Mouse (Mus musculus): ENCODE data around the gene Ppp6r3. TPM values are rescaled to one million over a fixed set of nuclear protein-coding genes. Genes with fewer than 3 reads are reported as not detected.

Ppp6r3 gene
- polyA plus RNA-seq, 1 experiment from 2014 or later: 67.7 TPM

GRCm38 (mm10) chr19:3577265-3577910 is 1.8 kb upstream of the Ppp6r3 start:
- Histone ChIP-seq H3K27ac (ENCODE audit: low read length) (no peak overlapping the region), H3K4me2 (replicated peaks; ENCODE audit: low read depth, low read length) (no peak overlapping the region), H3K4me1 (ENCODE audit: insufficient read depth, low read length) (peaks cover 23% of the 10 kb centered on the region), H3K9ac (replicated peaks; ENCODE audit: low read length) (no peak overlapping the region), H3K27me3 (ENCODE audit: insufficient read depth, low read length) (no peaks in the 10 kb centered on the region), H3K4me3 (ENCODE audit: low read length) (no peak overlapping the region), H3K36me3 (ENCODE audit: insufficient read depth, low read length) (no peaks in the 10 kb centered on the region), H3K9me3 (ENCODE audit: low read length) (no peaks in the 10 kb centered on the region)
- WGBS: 74% methylated on average over 4 of the region's 4 CpGs
- ATAC-seq (ENCODE audit: low FRiP score, low TSS enrichment): no peak

DNA sequence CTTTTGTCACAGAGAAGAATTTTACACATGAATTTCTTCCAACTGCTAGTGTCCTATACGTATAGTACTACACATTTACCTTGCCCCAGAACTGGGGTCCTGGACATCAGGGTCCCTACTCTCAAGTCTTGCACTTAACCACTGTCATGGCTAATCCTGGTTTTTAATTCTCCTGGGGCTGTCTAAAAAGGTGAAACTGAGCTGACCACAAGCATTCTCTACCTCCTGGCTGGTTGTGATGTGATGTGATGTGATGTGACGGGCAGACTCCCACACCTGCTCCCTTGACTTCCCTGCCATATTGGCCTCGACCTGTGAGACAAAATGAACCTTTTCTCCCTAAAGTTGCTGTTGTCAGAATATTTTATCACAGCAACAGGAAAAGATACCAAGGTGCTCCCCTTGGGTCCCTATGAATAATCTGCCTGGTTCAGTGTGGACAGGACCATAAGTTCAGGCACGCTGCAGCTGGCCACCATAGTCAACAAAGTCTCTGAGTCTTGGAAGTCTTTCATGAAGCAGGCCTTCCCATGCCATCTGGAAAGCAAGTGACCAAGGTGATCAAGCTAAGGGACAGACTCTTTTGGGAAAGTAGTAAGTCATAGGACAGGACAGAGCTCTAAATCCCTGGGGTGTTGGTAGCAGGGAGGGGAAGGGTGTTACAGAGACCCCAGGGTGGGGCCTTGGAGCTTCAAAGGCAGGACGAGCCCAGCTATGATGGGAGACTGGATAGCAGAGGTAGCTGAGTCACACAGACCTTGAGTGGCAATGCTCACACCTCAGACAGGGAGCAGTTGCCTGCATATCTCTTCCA is 1.1 kb upstream of the Ppp6r3 start:
- ATAC-seq (ENCODE audit: low FRiP score, low TSS enrichment): peak; percentile 1; the same call in 1 of the 2 replicates

GRCm38 (mm10) chr19:3575276-3575631 is 295 bp downstream of the Ppp6r3 start:
- Histone ChIP-seq H3K9me3 (ENCODE audit: low read length) (no peaks in the 10 kb centered on the region), H3K36me3 (ENCODE audit: insufficient read depth, low read length) (no peaks in the 10 kb centered on the region), H3K4me3 (ENCODE audit: low read length) (peak overlapping the region; percentile 89), H3K4me2 (replicated peaks; ENCODE audit: low read depth, low read length) (peak overlapping the region; percentile 64), H3K9ac (replicated peaks; ENCODE audit: low read length) (peak overlapping the region; percentile 96), H3K27me3 (ENCODE audit: insufficient read depth, low read length) (no peaks in the 10 kb centered on the region), H3K4me1 (ENCODE audit: insufficient read depth, low read length) (peaks cover 23% of the 10 kb centered on the region), H3K27ac (ENCODE audit: low read length) (peak overlapping the region; percentile 89)
- peak; percentile 39 for ATAC-seq (ENCODE audit: low FRiP score, low TSS enrichment)
- 0% methylated on average over 46 of the region's 50 CpGs for WGBS

More for the DNA sequence above, 1.1 kb upstream of the Ppp6r3 start:
- 68% methylated on average over 5 of the region's 5 CpGs for WGBS
- peak overlapping the region; percentile 92; the same call in 1 of the 2 replicates for H3K27ac ChIP-seq (ENCODE audit: low read length)
- peak overlapping the region; percentile 89 for H3K4me3 ChIP-seq (ENCODE audit: low read length)
- H3K27me3 ChIP-seq (ENCODE audit: insufficient read depth, low read length): no peaks in the 10 kb centered on the region
- peak overlapping the region; percentile 53 for H3K9ac ChIP-seq (replicated peaks; ENCODE audit: low read length)
- peaks cover 23% of the 10 kb centered on the region for H3K4me1 ChIP-seq (ENCODE audit: insufficient read depth, low read length)
- H3K9me3 ChIP-seq (ENCODE audit: low read length): no peaks in the 10 kb centered on the region
- no peaks in the 10 kb centered on the region for H3K36me3 ChIP-seq (ENCODE audit: insufficient read depth, low read length)
- peak overlapping the region; percentile 53 for H3K4me2 ChIP-seq (replicated peaks; ENCODE audit: low read depth, low read length)

- peaks cover 23% of the 10 kb centered on the region for H3K4me1 ChIP-seq (ENCODE audit: insufficient read depth, low read length)
- no peaks in the 10 kb centered on the region for H3K27me3 ChIP-seq (ENCODE audit: insufficient read depth, low read length)
- peak overlapping the region; percentile 89 for H3K27ac ChIP-seq (ENCODE audit: low read length)
- no peak for ATAC-seq (ENCODE audit: low FRiP score, low TSS enrichment)
- H3K4me2 ChIP-seq (replicated peaks; ENCODE audit: low read depth, low read length): peak overlapping the region; percentile 64
- no peaks in the 10 kb centered on the region for H3K36me3 ChIP-seq (ENCODE audit: insufficient read depth, low read length)
- H3K9ac ChIP-seq (replicated peaks; ENCODE audit: low read length): peak overlapping the region; percentile 96
- under 1% methylated on average over 9 of the region's 9 CpGs for WGBS
- no peaks in the 10 kb centered on the region for H3K9me3 ChIP-seq (ENCODE audit: low read length)
- H3K4me3 ChIP-seq (ENCODE audit: low read length): peak overlapping the region; percentile 89
Measured at GRCm38 (mm10) chr19:3574593-3575094, 905 bp downstream of the Ppp6r3 start.

DNA sequence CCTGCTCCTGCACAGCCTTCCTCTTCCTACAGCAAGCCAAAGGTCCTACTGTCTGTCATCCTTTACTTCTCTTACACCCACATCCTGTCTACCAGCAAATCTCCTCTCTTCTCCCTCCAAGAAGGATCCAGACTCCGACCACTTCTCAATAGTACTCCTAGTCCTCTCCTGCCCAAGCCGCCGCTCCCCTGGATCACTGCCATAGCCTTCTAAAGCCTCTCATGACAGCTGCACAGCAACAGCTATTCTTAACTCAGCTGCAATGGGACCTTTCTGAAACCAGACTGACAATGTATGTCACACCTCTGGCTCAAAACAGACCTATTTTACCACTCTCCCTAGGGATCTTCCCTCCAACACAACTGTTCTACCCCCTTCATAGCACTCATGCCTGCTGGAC is 11.2 kb downstream of the Ppp6r3 start:
- Histone ChIP-seq H3K4me1 (ENCODE audit: insufficient read depth, low read length) (0 out of 2 replicates have a peak, but pooled peaks cover 4% of the 10 kb centered on the region), H3K9ac (replicated peaks; ENCODE audit: low read length) (no peak overlapping the region), H3K4me2 (replicated peaks; ENCODE audit: low read depth, low read length) (no peak overlapping the region), H3K9me3 (ENCODE audit: low read length) (no peaks in the 10 kb centered on the region), H3K36me3 (ENCODE audit: insufficient read depth, low read length) (peaks cover 4% of the 10 kb centered on the region; the same call in 1 of the 2 replicates), H3K27ac (ENCODE audit: low read length) (no peak overlapping the region), H3K27me3 (ENCODE audit: insufficient read depth, low read length) (no peaks in the 10 kb centered on the region), H3K4me3 (ENCODE audit: low read length) (no peak overlapping the region)
- ATAC-seq (ENCODE audit: low FRiP score, low TSS enrichment): no peak
- WGBS: 97% methylated on average over 3 of the region's 3 CpGs

DNA sequence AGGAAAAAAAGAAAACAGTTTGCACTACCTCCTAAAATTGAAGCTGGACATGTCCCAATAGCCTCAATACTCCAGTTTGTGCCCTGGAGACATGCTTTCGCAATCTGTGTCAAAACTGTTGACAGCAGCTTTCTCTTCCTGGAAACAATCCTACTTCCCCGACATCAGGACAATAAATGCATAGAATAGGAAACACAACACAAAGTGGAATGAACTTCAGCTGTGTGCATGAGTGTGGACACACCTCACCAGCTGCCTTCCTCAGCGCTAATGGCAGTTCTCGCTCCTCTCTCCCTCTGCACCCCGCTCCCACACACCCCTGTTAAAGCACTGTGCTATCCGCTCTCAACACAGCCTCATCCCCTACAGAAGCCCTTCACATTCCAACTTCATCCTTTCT is 12.8 kb downstream of the Ppp6r3 start:
- ATAC-seq (ENCODE audit: low FRiP score, low TSS enrichment): no peak
- H3K4me3 ChIP-seq (ENCODE audit: low read length): no peak overlapping the region
- no peak overlapping the region for H3K9ac ChIP-seq (replicated peaks; ENCODE audit: low read length)
- peaks cover 5% of the 10 kb centered on the region for H3K9me3 ChIP-seq (ENCODE audit: low read length)
- H3K4me1 ChIP-seq (ENCODE audit: insufficient read depth, low read length): 0 out of 2 replicates have a peak, but pooled peaks cover under 1% of the 10 kb centered on the region
- no peak overlapping the region for H3K4me2 ChIP-seq (replicated peaks; ENCODE audit: low read depth, low read length)
- H3K27ac ChIP-seq (ENCODE audit: low read length): no peak overlapping the region
- 88% methylated on average over 6 of the region's 6 CpGs for WGBS
- H3K36me3 ChIP-seq (ENCODE audit: insufficient read depth, low read length): peaks cover 4% of the 10 kb centered on the region; the same call in 1 of the 2 replicates
- no peaks in the 10 kb centered on the region for H3K27me3 ChIP-seq (ENCODE audit: insufficient read depth, low read length)

GRCm38 (mm10) chr19:3562298-3562697 is 13.3 kb downstream of the Ppp6r3 start:
- 92% methylated on average over 2 of the region's 2 CpGs for WGBS
- peaks cover 4% of the 10 kb centered on the region; the same call in 1 of the 2 replicates for H3K36me3 ChIP-seq (ENCODE audit: insufficient read depth, low read length)

GRCm38 (mm10) chr19:3556169-3556827 is 19.3 kb downstream of the Ppp6r3 start:
- no peak overlapping the region for H3K4me2 ChIP-seq (replicated peaks; ENCODE audit: low read depth, low read length)
- 91% methylated on average over 2 of the region's 2 CpGs for WGBS
- H3K4me3 ChIP-seq (ENCODE audit: low read length): no peak overlapping the region

More at GRCm38 (mm10) chr19:3562298-3562697, 13.3 kb downstream of the Ppp6r3 start:
- no peak overlapping the region for H3K27ac ChIP-seq (ENCODE audit: low read length)
- no peak overlapping the region for H3K9ac ChIP-seq (replicated peaks; ENCODE audit: low read length)
- no peak overlapping the region for H3K4me2 ChIP-seq (replicated peaks; ENCODE audit: low read depth, low read length)
- no peaks in the 10 kb centered on the region for H3K4me1 ChIP-seq (ENCODE audit: insufficient read depth, low read length)
- H3K27me3 ChIP-seq (ENCODE audit: insufficient read depth, low read length): no peaks in the 10 kb centered on the region
- peaks cover 5% of the 10 kb centered on the region for H3K9me3 ChIP-seq (ENCODE audit: low read length)
- no peak overlapping the region for H3K4me3 ChIP-seq (ENCODE audit: low read length)
- no peak for ATAC-seq (ENCODE audit: low FRiP score, low TSS enrichment)

DNA sequence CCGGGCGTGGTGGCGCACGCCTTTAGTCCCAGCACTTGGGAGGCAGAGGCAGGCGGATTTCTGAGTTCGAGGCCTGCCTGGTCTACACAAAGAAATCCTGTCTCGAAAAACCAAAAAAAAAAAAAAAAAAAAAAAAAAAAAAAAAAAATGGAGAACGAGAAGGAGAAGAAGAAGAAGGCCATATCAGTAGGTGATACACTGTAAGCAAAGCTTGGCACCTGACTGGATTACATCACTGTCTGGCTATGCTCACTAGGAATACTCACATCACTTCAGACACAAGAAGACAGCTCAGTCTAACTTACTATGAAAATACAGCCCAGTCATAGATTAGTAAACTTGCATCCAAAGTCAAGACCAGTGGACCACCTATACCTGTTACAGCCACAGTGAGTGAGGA is 20.8 kb downstream of the Ppp6r3 start:
- no peak for ATAC-seq (ENCODE audit: low FRiP score, low TSS enrichment)
- H3K9ac ChIP-seq (replicated peaks; ENCODE audit: low read length): no peak overlapping the region
- no peaks in the 10 kb centered on the region for H3K27me3 ChIP-seq (ENCODE audit: insufficient read depth, low read length)
- 0 out of 2 replicates have a peak, but pooled peaks cover 5% of the 10 kb centered on the region for H3K4me1 ChIP-seq (ENCODE audit: insufficient read depth, low read length)
- H3K36me3 ChIP-seq (ENCODE audit: insufficient read depth, low read length): no peaks in the 10 kb centered on the region
- peaks cover 5% of the 10 kb centered on the region for H3K9me3 ChIP-seq (ENCODE audit: low read length)
- H3K4me2 ChIP-seq (replicated peaks; ENCODE audit: low read depth, low read length): no peak overlapping the region
- no peak overlapping the region for H3K27ac ChIP-seq (ENCODE audit: low read length)
- WGBS: 90% methylated on average over 8 of the region's 8 CpGs
- no peak overlapping the region for H3K4me3 ChIP-seq (ENCODE audit: low read length)

More at GRCm38 (mm10) chr19:3556169-3556827, 19.3 kb downstream of the Ppp6r3 start:
- no peak overlapping the region for H3K9ac ChIP-seq (replicated peaks; ENCODE audit: low read length)
- H3K27me3 ChIP-seq (ENCODE audit: insufficient read depth, low read length): no peaks in the 10 kb centered on the region
- peaks cover 2% of the 10 kb centered on the region; the same call in 1 of the 2 replicates for H3K36me3 ChIP-seq (ENCODE audit: insufficient read depth, low read length)
- no peak for ATAC-seq (ENCODE audit: low FRiP score, low TSS enrichment)
- no peak overlapping the region for H3K27ac ChIP-seq (ENCODE audit: low read length)
- H3K4me1 ChIP-seq (ENCODE audit: insufficient read depth, low read length): 0 out of 2 replicates have a peak, but pooled peaks cover 4% of the 10 kb centered on the region
- peaks cover 5% of the 10 kb centered on the region for H3K9me3 ChIP-seq (ENCODE audit: low read length)
